Mouse (Mus musculus): ENCODE results near the gene Cpsf4l.

The Cpsf4l gene

DNA sequence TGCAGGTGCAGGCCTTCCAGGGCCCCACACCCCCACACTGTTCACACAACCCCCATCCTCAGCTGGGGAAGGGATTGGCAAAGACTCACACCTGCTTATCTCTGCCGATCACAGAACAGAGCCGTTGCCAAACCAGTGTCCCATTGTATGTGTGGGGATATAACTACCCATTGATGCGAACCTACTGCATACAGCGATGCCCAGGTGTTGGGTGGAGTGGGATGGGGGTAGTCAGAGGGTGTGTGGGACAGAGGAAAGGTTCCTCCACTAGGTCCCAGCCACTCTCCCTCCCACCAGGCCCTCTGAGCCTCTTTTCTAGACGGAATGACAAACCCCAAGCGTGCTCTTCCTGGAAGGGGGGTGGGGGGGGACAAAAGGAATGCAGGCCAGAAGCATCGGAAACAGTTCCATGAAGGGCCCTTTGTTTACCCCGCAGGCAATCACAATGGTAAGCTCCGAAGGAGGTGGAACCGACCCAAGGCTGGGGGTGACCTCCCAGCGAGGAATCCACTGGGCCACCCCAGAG, at the start of gene Cpsf4l:
Cpsf4l (minus strand) TSS at position 287 of the 526 bp plus-strand sequence.
- DNase-seq: no peak

DNA sequence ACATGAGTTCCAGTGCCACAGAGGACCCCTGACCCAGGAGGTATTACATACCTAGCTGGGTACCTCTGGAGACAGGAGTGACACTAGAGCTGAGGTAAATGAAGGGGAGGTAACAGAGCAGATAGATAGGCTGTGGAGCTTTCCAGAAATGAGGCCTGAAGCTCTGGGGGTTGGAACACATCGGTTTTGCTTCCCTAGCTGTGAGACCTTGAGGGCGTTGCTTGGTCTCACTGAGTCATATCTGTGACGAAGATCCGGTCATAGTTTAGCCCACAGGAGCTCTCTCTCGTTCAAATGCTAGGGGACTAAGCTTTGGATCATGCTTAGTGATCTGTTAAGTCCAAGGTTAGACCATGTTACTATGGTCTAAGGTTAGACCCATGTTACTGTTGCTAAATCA, 49.0 kb upstream of the Cpsf4l start:
- no peak for DNase-seq

DNA sequence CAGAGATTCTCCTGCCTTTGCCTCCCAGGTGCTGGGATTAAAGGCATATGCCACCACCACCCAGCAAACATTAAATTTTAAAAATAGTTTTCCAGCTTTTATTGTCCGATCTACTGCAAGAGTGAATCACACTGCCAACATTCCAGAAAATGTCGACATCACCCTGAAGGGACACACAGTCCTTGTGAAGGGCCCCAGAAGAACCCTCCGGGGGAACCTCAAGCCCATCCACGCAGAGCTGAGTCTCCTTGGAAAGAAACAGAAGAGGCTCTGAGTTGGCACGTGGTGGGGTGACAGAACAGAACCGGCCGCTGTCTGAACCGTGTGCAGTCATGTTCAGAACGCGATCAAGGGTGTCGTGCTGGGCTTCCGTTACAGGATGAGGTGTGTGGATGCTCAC, 46.8 kb upstream of the Cpsf4l start:
- peak; percentile 54 for DNase-seq

DNA sequence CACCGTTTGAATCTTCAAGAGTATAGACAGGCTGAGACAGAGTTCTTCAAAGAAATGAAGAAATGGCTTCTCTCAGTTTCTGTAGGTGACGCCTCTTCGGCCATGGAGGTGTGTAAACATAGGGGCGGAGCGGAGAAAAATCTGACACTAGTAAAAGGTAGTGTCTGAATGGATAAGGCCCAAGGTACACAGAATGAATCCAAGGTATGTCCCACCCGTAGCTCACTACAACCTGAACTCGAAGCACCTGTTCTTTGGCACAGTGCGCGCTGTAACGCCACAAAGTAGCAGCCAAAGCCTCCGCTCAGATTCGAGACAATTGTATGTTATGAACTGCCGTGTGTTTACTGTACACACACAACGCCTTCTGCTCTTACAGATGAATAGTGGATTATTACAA, 46.1 kb upstream of the Cpsf4l start:
- no peak for DNase-seq

DNA sequence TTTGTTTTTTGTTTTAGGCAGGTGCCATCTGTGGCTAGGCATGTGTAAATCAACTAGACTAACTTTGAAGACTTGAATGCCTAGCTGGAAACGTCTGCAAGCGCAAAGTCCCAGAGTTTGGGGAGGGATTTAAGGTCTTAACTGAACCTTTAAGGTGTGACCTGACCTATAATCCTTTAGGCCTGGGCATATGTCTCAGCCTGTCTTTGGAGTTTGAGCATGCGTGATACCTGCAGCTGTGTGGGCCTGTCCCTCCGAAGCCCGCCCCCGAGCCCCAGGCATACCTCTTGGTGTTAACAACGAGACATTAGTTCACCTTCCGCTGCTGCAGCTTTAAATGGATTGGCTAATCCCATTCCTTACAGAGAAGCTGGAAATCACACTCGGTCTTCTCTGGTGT, 45.0 kb upstream of the Cpsf4l start:
- DNase-seq: no peak

DNA sequence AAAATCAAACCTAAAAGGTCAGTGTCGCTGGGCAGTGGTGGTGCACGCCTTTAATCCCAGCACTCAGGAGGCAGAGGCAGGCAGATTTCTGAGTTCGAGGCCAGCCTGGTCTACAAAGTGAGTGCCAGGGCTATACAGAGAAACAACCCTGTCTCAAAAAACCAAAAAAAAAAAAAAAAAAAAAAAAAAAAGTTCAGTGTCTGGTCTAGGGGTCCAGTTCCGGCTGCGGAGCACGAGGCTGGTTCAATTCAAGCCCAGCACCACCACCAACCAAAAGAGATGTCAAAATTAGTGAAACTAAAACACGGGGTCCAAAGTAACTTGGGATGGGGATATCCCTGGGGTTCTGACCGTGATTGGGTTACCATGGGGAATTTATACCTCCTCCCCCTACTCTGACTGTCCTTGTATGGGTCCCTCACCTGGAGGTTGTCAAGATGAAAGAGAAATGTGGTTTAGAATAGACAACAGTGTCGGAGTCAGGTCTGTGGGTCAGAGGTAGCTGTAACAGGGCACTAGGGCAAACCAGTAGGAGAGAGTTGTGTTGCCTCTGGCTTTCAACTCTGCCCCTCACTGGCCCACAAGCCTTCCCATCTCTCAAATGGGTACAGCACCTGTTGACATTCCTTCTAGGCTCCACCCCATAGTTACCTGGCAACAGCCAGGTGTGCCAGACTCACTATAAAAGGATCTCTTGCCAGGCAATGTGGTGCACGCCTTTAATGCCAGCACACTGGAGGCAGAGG, 43.0 kb upstream of the Cpsf4l start:
- DNase-seq: no peak

DNA sequence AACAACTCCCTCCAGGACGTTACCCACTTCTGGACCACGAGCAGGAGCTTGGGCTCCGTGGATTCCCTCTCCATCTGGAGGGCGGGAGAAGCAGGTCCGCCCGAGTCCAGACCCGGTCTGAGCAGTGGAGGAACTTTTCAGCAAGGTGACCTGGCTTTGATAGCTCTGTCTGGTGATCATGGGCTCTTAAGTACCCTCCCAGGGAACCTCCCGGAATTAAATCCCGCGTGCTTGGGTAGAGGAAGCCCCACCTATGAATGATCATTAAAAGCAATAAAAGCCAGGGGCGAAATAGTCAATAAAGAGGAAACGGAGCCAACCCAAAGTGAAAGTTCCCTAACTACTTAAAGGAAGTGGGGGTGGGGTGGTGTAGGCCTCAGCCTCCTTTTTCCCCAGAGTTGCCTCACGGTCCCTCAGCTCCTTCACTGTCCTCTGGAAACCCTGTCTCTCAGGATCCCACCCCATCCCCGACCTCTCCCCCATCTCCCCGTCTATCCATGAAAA, 42.4 kb upstream of the Cpsf4l start:
- DNase-seq: no peak

DNA sequence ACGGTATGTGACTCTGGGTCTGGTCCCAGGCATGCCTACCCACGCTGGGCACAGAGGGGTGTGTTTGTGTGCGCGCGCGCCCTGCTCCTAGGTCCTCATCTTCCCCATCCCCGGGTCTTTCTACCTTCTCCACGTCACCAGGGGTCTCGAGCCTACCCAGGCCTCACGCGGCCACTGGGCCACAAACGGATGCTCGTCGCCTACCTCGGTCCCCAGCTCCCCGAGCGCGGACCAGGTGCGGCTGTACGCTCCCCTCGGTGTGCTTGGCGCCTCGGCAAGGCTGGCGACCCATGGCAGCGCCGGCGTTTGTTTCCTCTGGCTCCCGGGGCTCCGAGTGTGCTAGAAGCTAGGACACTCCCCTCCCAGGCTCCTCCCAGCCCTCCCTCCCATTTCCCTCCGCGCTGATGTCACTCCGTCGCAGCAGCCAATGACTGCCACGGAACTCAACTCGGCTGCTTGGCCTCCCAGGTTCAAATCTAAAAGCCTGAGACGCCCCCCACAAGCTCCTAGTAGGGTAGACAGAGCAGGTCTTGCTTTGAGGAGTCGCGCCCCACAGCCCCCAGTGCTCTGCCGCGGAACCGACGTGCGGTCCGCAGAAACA, 41.8 kb upstream of the Cpsf4l start, which contains the start of gene Cdc42ep4:
Cdc42ep4 (minus strand) TSS at position 398 of the 601 bp plus-strand sequence.
- DNase-seq: peak; percentile 89

DNA sequence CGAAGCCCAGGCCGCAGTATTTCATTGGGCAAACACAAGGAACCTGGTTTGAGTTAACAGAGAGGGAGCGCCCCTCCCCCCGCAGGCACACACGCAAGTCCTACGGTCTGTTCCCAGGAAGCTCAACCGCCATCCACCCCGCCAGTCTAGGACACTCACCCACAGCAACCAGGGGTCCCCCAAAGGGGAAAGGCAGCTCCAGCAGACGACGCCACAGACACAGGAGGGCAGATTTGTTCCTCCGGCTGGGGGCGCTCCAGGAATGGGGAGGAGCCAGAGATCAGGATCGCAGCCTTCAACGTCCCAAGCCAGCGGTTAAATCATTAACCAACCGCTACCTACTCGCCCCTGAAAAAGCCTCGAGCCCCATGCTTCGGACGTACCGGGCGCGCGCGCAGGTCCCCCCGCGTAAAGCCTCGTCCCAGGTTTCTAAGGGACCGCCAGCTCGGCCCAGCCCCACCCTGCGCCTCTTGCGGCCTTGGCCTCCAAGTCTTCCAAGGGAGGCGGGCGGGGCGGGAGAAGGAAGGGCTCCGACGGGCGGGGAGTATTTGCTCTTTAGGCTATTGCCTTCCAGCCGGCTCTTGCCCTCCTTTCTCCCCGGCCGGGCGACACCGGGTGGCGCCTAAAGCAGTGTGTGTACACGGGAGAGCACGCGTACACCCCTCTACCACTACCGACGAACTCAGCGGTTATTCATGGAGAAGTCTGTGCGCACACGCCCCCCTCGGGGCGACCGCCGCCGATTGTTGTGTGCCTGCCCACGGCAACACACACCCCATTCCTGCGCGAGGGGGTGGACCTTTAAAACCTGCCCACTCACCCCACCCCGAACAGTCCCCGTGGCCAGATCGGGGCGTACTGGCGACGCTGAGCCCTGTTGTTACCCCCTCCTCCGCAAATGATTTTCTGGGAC, 41.0 kb upstream of the Cpsf4l start:
- DNase-seq: peak; percentile 83

DNA sequence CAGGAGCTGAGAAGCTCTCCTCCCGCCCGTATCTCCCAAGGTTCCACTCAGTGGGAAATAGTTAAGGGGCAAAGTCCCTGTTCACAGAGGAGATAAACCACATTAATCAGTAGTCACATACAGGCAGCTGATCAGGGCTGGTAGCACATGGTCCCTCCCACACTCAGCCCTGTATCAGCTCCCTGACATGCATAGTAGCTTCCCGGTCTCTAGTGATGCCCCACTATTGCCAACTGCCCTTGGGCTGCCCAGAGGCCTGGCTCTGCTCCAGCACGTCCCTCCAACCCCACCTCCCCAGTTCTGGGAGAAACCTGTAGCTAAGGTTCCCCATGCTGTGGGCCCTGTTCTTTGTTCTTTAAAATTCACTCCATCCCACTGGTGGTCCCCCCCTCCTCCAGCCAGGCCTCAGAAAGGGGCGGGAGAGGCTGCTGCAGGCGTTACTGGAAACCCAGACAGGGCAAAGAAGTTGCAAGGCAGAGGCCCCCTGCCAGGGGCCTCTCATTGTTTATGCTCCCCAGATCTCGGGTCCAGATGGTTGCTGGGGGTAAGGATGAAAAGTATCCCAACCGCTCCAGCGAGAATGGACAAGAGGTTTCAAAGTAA, 40.0 kb upstream of the Cpsf4l start:
- no peak for DNase-seq

DNA sequence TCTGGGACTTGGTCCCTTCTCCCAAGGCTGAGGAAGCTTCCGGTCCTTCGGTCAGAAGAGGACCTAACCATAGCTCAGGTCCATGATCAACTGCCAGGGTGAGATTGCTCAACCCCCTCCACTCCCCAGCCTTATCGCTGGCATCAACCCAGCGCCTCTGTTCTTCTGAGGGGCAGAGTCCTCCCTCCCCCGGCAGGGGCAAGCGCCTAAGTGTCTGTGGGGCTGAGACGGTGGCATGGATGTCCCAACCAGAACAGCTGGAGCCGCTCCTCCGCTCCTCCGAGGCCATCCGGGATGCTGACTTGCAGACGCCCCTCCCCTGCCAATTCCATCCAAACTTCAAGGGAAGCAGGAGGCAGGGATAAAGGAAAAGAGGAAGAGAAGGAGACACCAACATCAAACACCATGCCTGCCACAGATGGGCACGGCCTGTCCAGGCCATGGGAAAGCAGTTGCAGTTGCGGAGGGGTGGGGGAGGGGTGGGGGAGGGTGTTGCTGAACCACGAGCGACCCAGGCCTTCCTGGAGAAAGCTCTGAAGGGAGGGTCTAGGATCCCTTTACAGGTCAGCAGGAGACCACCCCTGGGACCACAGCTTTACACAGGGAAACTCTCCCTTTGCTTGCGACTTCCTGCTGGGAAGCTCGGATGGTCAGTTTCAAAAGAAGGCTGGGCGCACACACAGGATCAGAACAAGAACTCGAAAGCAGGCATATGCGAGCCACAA, 39.1 kb upstream of the Cpsf4l start:
- peak; percentile 86 for DNase-seq

DNA sequence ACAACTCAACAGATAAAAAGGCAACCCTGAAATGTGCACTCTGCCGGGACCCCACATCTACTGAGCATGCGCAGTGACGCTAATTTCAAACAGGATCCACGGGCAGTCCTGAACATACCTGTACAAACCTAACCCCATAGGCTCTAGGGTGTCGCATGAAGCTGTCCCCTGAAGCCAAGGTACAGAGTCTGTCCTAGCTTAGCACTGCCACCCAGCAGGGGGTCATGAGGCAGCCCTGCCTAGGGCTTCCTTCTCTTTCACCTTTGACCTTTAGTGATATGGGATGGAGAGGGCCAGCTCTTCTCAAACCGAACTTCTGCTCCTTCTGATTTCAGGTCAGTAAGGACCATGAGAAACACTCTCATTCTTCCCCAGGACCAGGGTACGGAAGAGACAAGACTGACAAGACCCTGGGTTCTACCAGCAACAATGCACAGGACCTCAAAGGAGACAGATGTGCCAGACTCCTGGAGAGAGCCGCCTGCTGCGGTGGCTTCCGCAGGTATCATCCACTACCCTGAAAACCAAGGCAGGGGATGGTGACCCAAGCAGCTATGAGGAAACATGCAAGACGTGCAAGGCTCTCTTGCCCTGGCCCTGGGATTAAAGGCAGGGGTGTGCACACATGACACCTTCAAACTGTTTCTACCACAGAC, 38.0 kb upstream of the Cpsf4l start:
- DNase-seq: no peak

DNA sequence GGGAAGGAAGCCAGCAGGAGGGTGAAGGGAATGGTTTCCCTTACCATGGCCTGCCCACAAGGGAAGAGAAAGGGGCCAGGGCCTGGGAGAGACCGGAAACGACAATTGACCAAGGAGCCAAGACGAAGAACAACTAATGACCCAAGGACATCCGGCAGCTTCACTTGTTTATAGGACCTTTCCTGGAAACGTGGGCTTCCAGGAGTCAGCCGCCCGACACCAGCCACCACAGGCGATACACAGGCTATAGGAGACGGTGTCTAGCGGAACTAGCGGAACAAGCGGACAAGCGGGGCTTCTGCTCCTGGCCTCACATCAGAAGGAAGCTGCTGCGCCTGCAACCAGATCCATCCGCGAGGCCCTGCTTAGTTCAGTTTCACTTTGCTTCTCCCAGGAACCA, 37.2 kb upstream of the Cpsf4l start:
- DNase-seq: peak; percentile 62

DNA sequence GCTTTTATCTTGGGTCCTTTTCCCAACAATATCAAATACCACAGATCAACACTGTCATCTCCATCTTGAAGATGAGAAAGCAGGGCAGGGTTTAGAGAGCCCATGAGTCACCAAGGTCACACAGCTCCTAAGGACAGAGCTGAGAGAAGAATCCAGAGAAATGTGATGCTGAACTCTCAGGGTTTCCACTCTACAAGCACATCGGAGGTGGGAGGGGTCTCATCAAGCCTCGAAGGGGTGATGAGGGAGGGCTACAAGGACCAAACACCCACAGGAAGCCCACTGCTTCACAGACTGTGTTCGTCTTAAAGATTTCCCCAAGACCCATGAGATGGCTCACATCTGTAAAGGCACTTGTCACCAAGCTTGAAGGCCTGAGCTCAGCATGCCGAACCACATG, 36.1 kb upstream of the Cpsf4l start:
- DNase-seq: no peak

DNA sequence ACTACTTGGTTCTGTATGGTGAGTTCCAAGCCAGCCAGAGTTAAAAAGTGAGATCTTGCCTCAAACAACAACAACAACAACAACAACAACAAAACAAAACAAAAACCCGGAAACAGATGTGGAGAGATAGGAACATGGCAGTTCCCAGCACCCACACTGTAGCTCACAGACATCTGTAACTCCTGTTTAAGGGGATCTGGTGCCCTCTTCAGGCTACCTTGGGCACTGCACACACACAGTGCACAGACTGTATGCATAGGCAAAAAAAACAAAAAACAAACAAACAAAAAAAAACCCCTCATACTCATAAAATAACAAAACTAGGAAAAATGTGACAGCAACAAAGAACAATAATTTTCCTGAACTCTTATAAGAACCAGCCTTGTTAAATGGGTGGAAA, 33.2 kb upstream of the Cpsf4l start:
- no peak for DNase-seq

DNA sequence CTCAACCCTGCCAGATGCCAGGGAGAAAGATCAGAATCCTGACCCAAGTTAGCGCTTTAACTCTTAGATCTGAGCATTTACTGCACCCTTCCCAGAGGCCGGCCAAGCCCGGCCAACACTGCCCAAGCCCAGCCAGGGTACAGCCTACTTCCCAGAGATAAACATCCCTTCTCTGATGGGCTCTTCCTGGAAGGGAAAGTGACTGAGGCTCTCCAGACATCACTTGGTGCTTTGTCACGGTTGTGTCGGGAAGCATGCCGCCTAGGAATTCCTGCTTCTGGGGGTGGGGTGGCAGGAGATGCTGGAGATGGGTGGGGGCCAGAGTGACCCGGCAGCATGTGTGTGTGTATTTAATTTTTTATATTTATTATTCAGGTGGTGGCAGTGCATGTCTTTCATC, 30.3 kb upstream of the Cpsf4l start:
- DNase-seq: no peak

DNA sequence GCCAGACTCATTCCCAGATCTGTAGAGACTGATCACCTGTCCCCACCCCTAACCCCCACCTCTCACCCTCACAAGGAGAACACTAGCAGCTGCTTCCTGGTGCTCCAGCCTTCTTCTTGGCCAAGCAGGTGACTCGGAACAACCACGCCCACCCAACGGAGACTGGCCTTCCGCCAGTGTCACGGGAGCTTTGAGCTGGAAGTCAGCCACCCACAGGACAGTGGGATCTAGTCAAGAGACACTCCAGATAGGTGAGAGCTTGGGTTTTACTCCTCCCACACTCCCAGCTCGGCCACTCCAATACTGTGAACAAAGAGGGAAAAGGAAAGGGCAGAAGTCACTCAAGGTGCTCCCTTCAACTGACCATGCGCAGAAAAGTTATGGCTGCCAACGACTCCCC, 29.4 kb upstream of the Cpsf4l start:
- peak; percentile 81 for DNase-seq

DNA sequence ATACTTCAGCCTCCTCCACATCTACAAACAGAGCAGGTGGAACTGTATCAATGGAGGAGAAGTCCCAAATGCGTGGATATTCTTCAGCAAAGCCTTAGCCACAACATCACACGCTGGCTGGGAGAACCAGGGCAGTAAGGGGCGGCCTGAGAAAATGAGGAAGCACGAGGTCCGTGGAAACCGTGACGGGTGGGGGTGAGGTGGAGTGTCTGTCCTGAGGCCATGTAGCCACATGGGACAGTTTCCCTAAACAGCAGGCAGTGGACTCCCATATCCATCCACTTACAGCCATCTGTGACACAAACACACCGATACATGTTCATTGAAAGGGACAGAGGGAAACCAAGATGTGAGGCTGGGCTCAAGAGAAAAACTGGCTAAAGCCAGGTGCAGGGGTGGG, 28.1 kb upstream of the Cpsf4l start:
- DNase-seq: no peak

DNA sequence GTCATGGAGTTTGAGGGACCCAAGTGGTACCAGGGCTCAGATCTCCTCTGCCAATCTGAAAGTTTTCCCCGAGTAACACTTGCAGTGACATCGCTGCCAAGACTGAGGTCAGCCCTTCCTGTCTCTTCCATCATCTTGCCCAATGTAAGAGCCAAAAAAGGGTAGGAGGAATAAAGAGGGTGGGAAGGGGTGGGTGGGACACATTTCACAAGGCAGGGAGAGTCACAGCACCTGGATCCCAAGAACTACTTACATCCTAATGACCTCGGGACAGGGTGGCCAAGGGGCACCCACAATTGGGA, 27.7 kb upstream of the Cpsf4l start:
- no peak for DNase-seq

DNA sequence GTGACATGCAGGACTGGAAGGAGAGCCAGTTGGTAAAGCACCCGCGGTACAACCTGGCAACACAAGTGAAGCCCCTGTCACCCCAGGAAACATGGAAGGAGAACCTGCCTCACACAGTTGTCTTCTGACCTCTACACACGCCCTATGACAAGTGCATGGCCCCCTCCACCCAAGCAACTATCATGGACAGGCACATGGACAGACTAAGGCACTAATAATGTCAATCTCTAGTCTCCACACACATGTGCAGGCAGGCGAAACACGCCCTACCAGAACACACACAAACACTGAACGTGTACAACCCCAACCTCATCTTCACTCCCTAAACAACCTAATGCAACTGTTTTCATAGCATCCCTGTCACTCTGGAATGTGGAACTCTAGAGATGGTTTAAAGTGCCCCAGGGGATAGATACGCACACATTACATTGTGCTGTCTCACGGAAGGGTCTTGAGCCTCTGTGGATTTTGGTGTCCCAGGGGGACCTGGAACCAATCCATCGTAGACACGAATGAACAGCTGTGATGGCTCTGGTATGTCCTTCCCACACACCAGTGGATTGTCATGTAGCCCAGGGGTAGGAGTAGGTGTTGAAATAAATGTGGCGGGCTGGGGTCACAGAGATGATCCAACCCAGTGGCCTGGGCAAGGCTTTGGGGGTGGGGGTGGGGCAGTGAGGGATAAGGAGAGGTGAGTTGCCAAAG, 27.2 kb upstream of the Cpsf4l start:
- DNase-seq: no peak

DNA sequence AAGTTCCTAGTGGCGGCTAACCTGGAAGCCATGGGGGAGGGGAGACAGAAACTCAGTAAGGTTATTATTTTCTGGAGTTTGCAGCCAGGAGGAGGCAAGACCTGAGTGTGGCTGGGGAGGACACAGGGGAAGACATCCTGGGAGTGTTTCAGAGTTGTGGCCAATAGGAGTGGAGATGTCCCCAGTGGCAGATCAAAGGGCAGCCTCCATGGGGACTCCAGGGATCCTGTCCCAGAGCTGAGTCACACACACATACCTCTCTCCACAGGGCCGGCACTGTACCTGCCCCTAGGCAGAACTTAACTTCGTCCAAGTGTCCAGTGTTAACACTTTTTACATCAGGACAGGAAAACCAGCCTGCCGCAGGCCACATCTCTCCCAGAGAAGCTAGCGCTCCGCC, 25.3 kb upstream of the Cpsf4l start:
- no peak for DNase-seq
